Mouse (Mus musculus) adrenal gland, adult 2 months (tissue): ENCODE results near the gene Ivns1abp. TPM values are rescaled to one million over a fixed set of nuclear protein-coding genes. Genes with fewer than 3 reads are reported as not detected.
"Not testable (repeated sequence)": the region's sequence is repeated elsewhere in the genome, so short reads cannot be mapped to it uniquely, and the experiment has no call there.

ENCODE experiments used
- DNase-seq: peaks from one replicate; pipeline ENCODE4 v3.0.0; 2021
- long read RNA-seq: library from polyadenylated mRNA; stranded (forward); transcript quantifications from one replicate; pipeline ENCODE4 v2.0.0, GENCODE M21; 2021
- polyA plus RNA-seq: library from polyadenylated mRNA; depleted of rRNA; stranded (reverse); fragments of >200 nt; gene quantifications from 2 replicates; pipeline ENCODE4 v1.2.3, GENCODE M21; 2012; rRNA removed
- total RNA-seq, 2 experiments: library from RNA; stranded (reverse); gene quantifications; 2 replicates each; pipeline ENCODE4 v1.2.3; 2021

Gene Ivns1abp
- total RNA-seq (100 to 1,000 TPM; 125 to 194 TPM), polyA plus RNA-seq (20.5 and 31.1 TPM in 2 replicates)
- long read RNA-seq, transcript Ivns1abp-201 (15 exons, 3,511 nt), result major isoform, 54 of 79 reads
- long read RNA-seq, partial matches to known transcripts, result 8 of 79 reads
- long read RNA-seq, other reads (novel, unspliced or antisense), result 11 of 79 reads

DNA sequence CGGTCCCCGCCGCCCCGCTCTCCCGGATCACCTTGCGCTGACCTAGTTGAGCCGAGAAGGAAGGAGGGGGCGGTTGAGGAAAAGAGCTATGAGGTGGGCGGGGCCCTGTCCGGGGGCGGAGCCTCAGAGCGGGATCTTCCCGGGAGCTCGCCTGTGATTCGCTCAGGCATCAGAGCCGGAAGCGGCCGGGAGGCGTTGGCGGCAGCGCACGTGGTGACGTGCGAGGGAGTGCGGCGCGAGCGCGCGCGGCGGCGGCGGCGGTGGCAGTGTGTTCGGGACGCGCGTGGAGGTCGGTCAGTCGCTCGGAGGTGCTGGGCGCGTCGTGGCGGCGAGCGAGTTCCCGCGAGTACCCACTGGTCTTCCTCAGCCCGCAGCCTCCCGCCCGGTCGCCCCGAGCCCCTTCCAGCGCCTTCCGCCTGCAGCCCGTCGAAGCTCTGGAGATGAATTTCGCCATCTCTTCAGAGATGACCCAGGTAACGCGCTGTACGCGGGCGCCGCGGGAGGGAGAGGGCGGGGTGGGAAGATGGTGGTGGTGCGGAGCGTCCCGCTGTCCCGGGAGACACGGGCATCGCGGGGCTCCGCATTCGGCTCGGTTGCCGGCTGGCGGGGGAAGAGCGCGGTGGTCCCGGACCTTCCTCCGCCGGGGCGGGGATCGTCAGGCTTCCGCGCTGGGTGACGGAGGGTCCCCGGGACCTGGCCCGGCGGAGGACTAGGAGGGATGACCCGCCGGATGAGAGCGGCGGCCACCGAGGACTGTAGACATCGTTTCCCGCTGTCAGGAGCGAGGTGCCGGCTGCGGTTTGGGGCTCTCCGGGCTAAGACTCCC is at the start of gene Ivns1abp:
Gene Ivns1abp (plus strand): TSS at position 195 of the 826 bp plus-strand sequence.
- DNase-seq, result peak; percentile 99

DNA sequence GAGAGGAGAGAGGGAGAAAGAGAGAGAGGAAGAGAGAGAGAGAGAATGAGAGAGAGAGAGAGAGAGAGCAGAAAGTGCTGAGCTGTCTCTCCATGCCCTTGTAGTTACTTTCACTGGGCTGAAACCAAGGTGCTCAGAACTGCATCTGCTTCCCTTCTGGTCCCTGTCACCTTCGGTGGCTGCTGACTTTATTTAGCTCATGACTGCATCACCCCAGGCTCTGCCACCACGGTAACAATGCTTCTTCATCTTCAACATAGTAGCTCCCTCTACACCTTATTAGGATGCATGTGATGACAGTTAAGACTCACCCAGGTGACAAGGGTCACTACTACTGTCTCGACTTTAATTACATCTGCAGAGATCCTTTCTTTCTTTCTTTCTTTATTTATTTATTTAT is 48.8 kb upstream of the Ivns1abp start:
- no peak for DNase-seq

DNA sequence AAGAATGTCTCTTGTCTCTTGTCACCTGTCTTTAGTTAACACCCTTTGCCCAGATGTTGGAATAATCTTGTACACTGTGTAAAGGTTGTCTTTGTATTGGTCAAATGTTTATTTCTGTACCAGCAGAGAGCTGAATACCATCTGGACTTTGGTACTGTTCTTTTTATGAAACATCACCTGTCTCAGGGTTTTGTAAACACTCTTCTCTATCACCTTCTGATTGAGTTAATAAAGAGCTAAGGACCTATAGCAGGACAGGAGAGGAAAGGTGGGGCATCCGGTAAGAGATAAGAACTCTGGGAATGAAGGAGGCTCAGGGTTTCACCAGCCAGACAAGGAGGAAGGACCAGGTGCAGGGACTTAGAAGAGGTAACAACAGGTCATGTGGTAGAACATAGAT is 47.7 kb upstream of the Ivns1abp start:
- DNase-seq, result no peak

DNA sequence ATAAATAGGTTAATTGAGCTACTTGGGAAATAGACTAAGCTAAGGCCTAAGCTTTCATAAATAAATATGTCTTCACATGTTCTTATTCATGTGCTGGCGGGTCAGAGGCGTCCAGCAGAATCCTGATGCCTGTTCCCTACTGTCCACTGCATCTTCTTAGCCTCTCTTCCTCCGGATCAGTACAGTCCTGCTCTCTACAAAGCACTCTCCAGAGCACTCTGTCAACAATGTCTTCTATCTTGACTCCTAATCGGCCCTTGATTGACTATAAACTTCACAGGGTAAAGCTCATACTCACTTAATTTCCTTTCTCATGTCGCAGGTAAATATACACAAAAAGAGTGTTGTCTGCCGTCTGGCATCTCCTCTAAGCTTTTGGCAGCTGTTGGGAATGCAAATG is 47.3 kb upstream of the Ivns1abp start:
- no peak for DNase-seq

DNA sequence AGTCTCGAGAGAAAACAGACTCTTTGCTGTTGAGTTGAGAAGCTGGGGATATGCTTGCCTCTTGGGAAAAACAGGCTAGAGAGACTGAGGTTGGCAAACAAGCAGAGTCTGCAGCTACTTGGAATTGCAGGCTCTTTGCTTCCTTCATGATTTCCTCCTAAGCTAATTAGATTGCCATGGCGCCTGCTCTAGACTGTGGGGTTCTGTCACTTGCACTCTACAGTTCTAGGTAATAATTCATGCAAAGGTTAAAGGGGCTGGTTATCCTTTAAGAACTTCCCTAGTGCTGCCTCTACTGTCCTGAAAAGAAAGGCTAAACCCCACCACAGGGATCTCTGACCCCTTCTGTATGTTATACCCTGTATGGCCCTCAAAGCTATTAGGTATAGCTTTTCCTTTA is 46.7 kb upstream of the Ivns1abp start:
- no peak for DNase-seq

DNA sequence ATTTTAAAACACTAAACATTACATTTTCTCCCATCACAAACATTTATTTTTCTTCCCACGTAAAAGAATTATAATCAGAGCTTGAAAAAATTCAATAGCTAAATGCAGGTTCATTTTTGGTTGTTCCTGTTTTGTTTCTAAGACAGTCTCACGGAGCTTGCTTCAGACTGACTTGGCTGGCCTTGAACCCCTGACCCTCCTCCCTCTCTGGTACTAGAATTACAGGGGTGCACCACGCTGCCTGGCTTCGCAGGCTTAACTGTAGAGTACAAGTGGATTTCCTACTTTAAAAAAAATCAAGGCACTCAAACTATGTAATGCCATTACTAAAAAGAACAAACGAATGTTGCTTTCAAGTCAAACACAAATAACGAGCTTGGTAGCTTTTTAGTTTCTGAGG is 42.8 kb upstream of the Ivns1abp start:
- DNase-seq, result peak; percentile 42

DNA sequence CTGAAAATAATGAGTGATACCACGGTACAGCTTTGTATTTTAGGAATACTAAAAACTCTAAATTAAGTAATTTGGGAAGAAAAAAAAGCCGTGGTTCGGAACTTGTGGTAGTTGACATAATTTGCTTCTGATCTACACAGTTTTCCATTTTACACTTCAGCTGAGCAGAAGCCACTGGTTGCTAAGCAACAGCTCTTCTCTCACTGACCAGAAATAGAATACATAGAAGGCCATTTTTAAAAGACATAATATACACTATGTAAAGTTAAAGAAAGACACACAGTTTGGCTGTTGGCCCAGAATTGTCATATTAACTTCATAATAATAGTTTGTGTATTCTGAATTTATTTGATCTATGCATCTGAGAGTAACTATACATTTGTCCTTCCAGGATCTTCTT is 42.4 kb upstream of the Ivns1abp start:
- no peak for DNase-seq

DNA sequence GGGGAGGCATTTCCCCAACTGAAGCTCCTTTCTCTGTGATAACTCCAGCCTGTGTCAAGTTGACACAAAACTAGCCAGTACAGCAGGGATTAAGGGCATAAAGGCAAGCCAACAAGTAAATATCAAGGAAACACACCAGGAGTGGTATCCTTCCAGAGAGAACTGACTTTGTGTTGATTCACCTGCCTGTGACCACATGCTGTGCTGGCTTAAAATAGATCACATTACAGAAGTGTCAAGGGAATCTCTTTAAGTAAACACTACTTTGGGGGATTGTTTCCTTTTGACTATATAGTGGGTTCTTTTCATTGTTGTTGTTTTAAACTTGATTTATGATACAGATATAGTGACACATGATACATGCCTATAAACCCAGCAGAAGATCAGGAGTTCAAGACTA is 41.0 kb upstream of the Ivns1abp start:
- DNase-seq, result no peak

DNA sequence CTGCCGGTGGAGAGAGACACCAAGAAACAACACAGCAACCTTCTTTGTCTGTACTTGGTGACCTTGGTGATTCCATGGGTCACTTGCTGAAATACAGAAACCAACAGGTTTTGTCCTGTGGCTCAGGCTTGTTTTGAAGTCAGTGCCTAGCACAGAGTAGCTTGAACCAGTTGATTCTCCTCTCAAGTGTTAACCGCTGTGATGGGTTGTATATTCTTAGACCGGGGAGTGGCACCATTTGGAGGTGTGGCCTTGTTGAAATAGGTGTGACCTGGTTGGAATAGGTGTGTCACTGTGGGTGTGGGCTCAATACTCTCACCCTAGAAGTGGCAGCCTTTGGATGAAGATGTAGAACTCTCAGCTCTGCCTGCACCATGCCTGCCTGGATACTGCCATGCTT is 39.3 kb upstream of the Ivns1abp start:
- not testable (repeated sequence) for DNase-seq

DNA sequence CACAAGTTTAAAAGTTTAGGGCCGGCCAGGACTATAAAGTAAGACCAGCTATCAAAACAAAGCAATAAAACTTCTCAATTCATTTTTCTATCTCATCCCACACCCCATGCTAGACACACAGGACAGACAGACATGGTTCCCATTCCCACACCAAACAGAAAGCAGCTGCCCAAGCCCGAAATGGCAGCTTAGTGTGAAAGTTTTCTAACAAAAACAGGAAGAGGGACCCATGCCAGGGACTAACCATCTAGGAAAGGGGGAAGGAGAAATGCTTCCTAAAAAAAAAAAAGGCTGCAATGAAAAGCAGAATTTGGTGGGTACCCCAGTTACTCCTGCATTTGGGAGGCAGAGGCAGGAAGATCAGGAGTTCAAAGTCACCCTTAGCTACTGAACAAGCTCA is 37.2 kb upstream of the Ivns1abp start:
- no peak for DNase-seq

DNA sequence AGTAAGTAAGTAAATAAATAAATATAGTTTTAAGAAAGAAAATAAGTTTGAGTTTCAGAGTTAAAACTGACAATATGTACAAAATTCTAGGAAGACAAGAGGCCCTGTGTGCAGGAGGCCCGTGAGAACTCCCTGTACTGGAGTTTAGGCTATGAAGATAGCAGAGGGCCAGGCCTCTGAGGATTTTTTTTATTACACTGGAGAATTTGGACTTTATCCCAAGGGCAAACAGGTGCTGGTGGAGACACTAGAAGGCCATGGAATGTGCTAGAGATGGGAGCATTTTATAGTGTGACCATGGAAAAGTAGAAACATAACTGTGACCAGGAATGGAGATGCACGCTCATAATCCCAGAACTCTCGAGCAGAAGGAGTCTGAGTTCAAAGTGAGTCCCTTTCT is 36.5 kb upstream of the Ivns1abp start:
- no peak for DNase-seq

DNA sequence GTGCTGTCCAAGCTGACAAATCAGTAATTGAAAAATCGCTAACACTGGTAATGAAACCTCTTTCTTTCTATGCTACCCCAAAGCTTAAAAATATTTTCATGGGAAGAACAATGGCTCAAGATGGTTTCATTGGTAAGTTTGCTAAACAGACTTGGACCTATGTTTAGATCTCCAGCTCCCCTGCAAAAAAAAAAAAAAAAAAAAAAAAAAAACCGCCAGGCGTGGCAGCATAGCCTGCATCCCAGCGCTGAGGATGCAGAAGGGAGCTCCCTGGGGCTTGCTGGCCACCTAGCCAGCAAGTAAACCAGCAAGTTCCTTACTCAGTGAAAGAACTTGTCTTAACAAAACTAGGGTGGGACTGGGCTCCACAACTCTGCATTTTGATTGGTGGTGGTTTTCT is 35.8 kb upstream of the Ivns1abp start:
- no peak for DNase-seq

DNA sequence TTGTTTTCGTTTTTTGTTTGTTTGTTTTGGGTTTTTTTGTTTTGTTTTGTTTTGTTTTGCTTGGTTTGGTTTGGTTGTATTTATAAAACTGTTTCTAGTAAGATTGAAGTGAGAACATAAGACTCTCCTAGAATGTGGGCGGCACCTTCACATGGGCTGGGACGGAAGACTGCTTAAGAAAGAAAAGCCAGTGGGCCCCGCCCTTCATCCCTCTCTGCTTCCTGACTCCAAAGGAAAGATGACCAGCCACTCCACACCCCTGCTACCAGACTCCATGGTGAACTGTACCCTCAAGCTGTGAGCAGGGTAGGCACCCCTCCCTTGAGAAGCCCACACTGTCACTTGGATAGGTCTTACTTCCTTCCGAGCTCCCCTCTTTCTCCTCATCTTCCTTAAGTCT is 33.8 kb upstream of the Ivns1abp start:
- DNase-seq, result no peak

DNA sequence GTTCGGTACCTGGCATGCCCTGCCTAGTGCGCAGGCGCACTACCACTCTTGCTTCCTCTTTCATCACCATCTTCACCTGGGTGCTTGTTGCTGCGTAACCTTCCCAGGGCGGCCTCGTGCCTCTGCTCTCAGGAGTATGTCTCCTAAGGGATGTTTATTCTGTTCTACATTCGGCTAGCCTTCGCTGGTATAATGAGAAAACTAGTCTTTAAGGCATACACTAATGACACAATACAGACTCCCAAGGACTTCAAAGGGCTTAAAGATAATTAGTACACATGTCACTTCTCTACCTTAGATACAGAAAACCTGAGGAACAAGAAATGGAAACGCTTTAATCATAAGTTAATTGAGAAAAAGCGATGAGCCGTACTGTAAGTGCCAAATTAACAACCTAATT is 32.9 kb upstream of the Ivns1abp start:
- no peak for DNase-seq

DNA sequence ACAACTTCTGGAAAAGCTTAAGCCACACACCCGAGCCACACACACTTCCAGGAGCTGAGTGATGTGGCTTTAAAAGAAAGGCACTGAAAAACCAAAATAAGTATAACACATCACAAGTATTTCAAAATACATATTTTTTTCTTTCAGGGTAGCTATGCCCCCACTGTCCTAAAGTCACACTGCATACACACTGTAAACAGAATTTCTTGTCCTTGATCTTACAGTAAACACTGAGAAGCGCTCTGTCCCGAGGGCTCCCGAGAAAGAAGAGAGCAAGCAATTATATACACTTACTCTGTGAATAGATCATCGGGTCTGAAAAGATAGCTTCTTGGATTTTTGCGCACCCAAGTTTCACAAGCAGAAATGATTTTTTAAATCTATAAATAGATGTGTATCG is 25.0 kb upstream of the Ivns1abp start:
- DNase-seq, result no peak

DNA sequence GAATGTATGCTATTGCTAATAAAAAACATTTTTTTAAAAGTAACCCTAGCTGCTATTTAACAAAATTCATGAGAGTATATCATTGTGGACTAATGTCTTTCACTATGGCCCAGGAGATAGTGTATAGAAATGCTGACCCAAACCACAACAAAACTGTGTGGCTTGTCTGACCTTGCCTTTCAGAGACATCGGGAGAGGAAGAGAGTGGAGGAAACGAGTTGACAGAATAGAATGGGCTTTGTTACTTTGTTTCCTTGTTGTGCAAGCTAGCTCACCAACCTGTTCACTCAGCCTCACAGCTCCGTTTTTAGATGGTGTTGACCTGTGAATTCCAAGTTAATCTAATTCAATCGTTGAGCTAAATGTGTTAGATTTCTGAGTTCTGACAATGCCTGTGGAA is 23.9 kb upstream of the Ivns1abp start:
- no peak for DNase-seq

DNA sequence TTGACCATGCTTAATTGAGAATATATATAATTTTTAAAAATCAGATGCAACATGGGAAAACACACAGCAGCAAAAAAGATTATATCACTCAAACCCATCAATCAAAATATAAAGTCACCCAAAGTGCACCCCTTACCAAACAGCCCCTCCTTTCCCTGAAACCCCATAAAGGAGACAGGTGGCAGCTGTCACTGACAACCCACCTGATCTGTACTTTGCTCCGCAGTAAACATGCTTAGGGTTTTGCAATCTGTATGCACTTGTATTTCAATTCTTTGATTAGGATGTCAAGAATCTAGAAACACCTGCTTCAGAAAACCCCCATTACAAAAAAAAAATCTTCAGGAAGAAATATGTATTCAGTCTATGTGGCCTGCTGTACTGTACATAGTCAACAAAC is 18.9 kb upstream of the Ivns1abp start:
- DNase-seq, result no peak

DNA sequence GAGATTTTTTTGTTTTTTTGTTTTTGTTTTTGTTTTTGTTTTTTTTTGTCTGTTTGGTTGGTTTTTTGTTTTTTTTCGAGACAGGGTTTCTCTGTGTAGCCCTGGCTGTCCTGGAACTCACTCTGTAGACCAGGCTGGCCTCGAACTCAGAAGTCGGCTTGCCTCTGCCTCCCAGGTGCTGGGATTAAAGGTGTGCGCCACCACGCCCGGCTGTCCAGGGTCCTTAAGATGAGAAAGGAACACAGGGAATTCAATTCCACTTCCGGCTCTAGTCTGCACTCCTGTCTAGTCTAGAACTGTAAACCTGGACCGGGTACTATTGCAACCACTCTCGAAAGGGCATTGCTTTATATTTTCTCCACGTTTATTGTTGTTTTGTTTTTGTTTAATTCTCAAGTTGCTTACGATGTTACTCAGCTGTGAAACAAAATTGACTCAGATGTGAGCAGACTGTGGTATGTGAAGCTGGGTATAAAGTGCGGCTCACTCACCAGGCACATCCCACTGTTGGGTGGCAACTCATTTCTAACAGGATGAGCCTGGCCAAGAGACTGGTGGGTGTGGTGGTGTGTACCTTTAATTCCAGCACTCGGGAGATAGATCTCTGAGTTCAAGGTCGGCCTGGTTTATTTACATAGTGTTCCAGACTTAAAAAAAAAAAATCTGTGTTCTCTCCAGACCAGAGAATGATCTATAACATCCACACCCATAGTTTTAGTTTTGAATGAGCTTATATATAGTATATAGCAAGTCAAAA is 15.8 kb upstream of the Ivns1abp start:
- DNase-seq, result no peak

DNA sequence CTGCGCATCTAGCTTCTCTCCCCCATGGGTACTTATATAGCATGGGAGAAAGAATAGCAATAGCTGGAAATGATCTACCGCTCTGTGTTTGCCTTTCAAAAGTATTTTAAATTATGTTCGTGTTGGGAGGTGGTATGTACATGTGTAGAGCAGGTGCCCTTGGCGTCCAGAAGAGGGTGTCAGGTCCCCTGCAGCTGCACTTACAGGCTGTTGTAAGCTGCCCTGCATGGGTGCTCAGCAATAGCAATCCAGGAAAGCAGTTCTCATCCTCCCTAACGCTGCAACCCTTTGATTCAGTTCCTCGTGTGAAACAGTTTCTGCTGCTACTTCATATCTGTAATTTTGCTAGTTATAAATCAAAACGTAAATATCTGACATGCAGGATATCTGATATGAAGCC is 14.7 kb upstream of the Ivns1abp start:
- no peak for DNase-seq

DNA sequence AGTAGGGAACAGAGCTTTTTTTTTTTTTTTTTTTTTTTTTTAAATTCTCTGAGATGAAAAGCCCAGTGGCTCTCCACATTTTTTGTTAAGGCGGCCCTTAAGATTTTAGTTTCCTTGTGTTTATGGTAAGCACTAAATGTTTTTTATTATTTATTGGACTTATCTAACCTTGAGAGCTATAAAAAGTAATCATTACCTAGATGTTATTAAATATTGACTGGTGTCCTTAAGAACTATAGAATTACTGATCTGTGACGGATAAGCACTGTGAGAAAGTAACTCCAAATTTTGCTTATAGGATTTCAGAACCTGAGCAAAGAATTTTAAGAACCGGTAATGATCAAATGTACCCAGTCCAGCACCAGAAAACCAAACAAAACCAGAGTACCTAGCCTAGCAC is 11.5 kb upstream of the Ivns1abp start:
- DNase-seq, result no peak

DNA sequence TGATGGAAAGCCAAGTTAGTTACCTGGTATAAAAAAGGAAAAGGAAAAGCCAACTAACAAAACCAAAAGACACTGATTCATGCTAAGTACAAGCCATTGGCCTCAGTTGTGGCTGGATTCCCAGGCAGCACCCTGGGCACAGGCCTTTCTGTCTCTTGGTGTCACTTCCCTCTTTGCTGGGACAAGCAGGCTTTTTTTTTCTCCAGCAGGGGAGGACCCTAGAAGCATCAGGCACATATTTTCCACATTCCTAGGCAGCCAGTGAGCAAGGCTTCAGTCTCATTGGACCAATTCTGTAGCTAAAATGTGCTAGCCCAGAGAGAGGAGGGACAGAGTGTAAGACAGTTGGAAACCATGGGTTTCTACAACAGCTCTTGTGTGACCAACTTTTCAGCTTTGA is 6.0 kb upstream of the Ivns1abp start:
- no peak for DNase-seq

DNA sequence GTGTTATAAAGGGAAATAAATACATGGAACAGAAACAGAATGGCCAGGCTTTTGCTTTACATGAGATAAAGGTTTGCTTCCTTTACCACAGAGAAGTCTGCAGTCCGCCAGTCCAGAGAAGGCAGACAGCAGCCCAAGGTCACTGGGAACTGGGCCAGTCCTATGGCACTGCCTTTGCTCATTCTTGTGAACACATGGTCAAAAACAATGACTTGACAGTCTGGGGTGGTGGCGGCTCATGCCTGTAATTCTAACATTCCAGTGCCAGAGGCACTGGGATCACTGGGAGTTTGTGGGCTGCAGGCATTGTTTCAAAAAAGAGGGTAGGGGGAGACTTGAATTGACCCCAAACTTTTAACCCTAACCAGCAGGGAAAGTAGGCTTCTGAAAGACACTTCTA is 5.3 kb upstream of the Ivns1abp start:
- DNase-seq, result peak; percentile 88

DNA sequence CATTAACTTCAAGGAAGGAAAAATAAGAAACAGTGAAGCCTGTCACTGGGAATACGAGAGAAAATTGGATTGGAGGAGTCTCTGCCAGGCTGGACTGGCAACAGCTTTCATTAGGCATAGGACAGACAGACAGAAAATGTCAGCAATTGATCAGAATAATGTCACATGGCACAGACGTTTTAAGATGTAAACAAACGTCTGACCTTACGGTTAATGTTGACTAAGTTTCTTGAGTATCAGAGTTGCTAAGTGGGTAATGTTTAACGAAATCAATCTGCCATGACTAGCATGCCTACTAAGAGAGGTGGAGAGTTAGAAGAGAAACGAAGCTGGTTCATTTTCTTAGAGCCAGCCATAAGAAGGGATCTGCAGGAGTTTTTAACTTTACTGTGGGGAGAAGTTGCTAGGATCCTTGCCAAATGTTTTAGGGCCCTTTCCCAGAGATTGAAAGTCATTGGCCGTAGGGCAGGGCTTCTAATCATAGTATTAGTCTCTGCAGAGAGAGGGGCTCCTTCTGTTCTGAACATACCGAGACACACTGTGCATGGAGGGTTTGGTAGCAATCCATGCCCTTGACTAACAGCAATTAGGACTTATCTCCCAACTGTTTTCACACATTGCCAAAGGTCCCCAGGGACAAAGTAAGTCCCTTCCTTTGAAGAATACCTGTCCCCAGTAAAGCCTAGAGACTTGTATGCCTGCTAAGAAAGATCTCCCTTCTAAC is 2.8 kb upstream of the Ivns1abp start:
- no peak for DNase-seq
